Mouse (Mus musculus): ENCODE measurements around the gene Morc3.

Gene Morc3

DNA sequence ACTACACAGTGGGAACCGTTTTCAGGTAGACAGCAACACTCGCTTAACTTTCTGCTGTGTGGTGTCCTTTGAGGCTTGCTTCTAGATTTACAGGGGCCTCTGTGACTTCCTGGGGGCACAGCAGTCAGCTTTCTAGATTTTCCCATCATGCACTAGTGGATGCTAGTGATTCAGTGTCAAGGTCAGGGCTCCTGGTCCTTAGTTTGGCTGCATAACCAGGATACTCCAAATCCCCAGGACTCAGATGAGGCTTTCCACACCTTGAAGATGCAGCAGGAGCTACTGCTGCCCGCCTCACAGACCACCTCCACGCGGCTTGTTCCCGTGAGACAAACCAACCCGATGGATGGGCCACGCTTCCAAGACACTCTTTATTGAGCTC is 86.7 kb downstream of the Morc3 start:
- DNase-seq (ENCODE audit: low read depth, low spot score), result no peak

DNA sequence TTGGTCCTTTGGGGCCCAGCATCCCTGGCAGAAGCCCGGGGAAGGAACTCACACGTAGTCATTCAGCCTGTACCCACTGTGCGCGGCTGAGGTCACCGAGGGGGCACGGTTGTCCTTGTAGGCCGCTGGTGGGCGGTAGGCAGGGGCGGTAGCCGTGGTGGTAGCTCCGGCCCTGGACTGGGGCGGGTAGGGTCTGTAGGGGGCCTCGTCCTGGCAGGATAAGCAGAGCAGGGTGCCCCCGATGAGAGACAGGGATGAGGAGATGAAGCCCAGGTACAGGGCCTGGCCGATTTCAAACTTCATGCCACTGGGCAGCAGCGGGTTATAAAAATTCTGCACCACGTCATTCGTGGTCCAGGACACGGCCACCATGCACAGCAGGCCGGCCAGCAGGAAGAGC is 87.3 kb downstream of the Morc3 start:
- no peak for DNase-seq (ENCODE audit: low read depth, low spot score)

DNA sequence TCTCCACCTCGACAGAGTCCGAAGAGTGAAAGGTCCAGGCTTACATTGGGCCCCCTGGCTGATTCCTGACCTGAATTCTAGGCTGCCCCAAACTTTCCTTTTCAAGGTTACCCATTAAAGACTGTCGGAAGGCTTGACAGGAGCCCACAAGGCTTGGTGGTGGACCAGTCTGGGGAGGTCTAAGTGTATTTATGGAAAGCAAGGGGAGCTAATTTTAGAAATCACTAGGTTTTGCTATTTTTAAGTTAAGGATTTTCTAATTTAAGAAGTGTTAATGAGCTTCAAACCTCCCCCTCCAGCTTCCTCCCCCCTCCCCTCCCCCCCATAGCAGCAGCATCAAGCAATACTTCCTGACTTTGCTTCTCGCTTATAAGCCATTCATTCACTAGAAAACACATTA is 88.8 kb downstream of the Morc3 start:
- no peak for DNase-seq (ENCODE audit: low read depth, low spot score)

DNA sequence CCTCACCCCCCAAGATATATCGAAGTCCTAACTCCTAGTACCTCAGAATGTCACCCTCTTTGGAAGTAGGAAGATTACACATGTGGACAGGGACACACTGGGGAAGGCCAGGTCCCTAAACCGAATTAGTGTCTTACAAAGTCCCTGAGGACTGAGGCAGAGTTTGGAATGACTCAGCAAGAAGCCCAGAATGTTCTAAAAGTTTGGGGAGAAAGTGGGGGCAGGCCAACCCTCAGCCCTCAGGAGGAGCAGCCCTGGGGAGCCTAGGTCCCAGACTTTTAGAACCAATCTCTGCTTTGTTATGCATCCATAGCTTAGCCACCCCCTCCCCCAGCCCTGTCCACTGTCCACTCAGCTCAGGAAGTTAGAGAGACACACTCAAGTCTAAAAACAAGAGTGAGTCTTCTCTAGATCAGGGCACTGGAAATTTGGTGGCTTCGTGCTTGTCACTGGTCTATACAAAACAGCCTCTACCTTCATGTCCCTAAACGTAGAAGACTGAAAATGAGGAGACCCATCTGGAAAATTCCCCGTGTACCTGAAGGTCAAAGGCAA is 91.0 kb downstream of the Morc3 start:
- DNase-seq (ENCODE audit: low read depth, low spot score), result no peak

GRCm38 (mm10) chr16:93923788-93924187 is 91.9 kb downstream of the Morc3 start:
- no peak for DNase-seq (ENCODE audit: low read depth, low spot score)

Data from retina, adult 2 months (tissue).